Mouse (Mus musculus): ENCODE data around the gene Ptn. TPM values are rescaled to one million over a fixed set of nuclear protein-coding genes. Genes with fewer than 3 reads are reported as not detected.

Gene Ptn
- polyA plus RNA-seq, 1 experiment: 3.1 TPM

DNA sequence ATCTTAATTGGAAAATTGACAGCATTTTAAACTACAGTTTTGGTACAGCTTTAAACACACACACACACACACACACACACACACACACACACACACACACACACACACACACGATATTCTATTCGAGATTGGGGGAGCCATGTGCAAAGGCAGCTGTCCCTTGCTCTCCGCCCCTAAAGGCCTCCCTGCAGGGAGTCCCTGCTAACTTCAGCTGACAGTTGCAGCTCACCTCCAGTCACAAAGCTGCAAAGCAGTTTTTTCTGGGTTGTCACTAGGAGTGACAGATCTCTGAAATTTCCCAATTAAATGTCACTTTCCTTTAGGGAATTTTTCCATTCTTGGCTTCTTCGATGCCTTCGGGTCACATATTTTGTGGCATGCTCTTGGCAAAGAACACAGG is 428 bp upstream of the Ptn start:
- H3K4me2 ChIP-seq (ENCODE audit: low read depth): peak overlapping the region; percentile 80
- H3K27me3 ChIP-seq (ENCODE audit: control insufficient read depth, insufficient read depth, insufficient read length): no peaks in the 10 kb centered on the region
- H3K36me3 ChIP-seq (ENCODE audit: control insufficient read depth, insufficient read depth): no peaks in the 10 kb centered on the region
- no peaks in the 10 kb centered on the region for H3K79me2 ChIP-seq (ENCODE audit: control insufficient read depth, insufficient read depth)
- no peak overlapping the region for H3K4me3 ChIP-seq
- TF ChIP-seq TCF12 (IDR thresholded peaks at IDR 0.05; ENCODE audit: insufficient read depth, poor library complexity, severe bottlenecking): no peak
- TF ChIP-seq MYOD1 (IDR thresholded peaks at IDR 0.05; ENCODE audit: control insufficient read depth in 1 of 3, insufficient read length in 2 of 3, low read depth in 2 of 3): peak in 2 of 3 experiments; percentile 49 to 64
- TF ChIP-seq MYOG (IDR thresholded peaks at IDR 0.05; ENCODE audit: control insufficient read depth in 1 of 3, insufficient read depth in 1 of 3, insufficient read length in 2 of 3, low read depth in 2 of 3): peak in 1 of 3 experiments; percentile 71
- H3ac ChIP-seq (ENCODE audit: control insufficient read depth, insufficient read length): no peak overlapping the region

GRCm38 (mm10) chr6:36809311-36809726 is 701 bp downstream of the Ptn start:
- H3K79me2 ChIP-seq (ENCODE audit: control insufficient read depth, insufficient read depth): no peaks in the 10 kb centered on the region
- H3K4me3 ChIP-seq: no peak overlapping the region
- no peak overlapping the region for H3K4me2 ChIP-seq (ENCODE audit: low read depth)
- H3K27me3 ChIP-seq (ENCODE audit: control insufficient read depth, insufficient read depth, insufficient read length): no peaks in the 10 kb centered on the region
- H3ac ChIP-seq (ENCODE audit: control insufficient read depth, insufficient read length): no peak overlapping the region
- no peaks in the 10 kb centered on the region for H3K36me3 ChIP-seq (ENCODE audit: control insufficient read depth, insufficient read depth)
- TF ChIP-seq MAX (IDR thresholded peaks at IDR 0.05; ENCODE audit: low read depth) (no peak), TCF12 (IDR thresholded peaks at IDR 0.05; ENCODE audit: insufficient read depth, poor library complexity, severe bottlenecking) (no peak), TCF3 (IDR thresholded peaks at IDR 0.05; ENCODE audit: insufficient read length, low read depth) (no peak), MYOD1 (IDR thresholded peaks at IDR 0.05; ENCODE audit: control insufficient read depth in 1 of 3, insufficient read length in 2 of 3, low read depth in 2 of 3) (no peak), CEBPB (IDR thresholded peaks at IDR 0.05; ENCODE audit: insufficient read depth, poor library complexity, severe bottlenecking) (no peak), MYOG (IDR thresholded peaks at IDR 0.05; ENCODE audit: control insufficient read depth in 1 of 3, insufficient read depth in 1 of 3, insufficient read length in 2 of 3, low read depth in 2 of 3) (no peak), SRF (IDR thresholded peaks at IDR 0.05; ENCODE audit: control insufficient read depth, insufficient read length, low read depth) (no peak), POLR2A (IDR thresholded peaks at IDR 0.05; ENCODE audit: insufficient read length, low read depth) (no peak)

DNA sequence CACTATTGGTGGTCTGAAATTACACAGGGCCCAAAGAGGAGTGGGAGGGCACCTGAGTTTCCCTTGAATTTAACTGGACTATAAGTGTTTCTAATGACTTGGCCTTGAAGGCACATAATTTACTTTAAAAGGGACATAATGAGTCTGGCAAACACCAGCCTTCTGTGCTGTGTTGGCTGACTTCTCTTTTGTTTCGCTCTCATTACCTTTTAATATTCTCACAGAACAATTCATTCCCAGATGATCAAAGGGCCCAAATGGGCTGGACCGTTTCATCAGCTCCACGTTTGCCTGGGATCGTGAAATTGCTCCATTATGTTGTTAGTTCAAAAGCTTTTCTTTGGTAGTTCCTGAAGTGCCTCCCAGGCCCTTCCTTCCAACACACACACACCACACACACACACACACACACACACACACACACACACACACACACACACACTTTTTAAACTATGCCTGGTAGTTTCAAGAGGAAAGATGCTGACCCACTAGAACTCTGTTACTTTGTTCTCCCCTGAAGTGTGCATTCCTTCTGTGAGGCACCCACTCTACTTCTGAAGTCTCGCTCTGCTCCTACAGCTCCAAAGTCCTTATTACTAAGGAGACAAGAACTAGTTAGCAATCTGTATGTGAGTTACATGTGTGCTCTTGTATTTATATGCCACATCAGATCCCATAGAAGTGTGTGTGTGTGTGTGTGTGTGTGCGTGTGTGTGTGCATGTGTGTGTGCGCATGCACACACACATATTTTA is 1.5 kb downstream of the Ptn start:
- no peak for TF ChIP-seq E2F4 (IDR thresholded peaks at IDR 0.05; ENCODE audit: insufficient read depth)
- no peak for TF ChIP-seq MAX (IDR thresholded peaks at IDR 0.05; ENCODE audit: low read depth)
- no peak for TF ChIP-seq MYOG (IDR thresholded peaks at IDR 0.05; ENCODE audit: control insufficient read depth in 1 of 3, insufficient read depth in 1 of 3, insufficient read length in 2 of 3, low read depth in 2 of 3)
- TF ChIP-seq MYOD1 (IDR thresholded peaks at IDR 0.05; ENCODE audit: control insufficient read depth in 1 of 3, insufficient read length in 2 of 3, low read depth in 2 of 3): no peak
- TF ChIP-seq REST (IDR thresholded peaks at IDR 0.05; ENCODE audit: insufficient read depth, insufficient read length): no peak
- TF ChIP-seq TCF3 (IDR thresholded peaks at IDR 0.05; ENCODE audit: insufficient read length, low read depth): no peak
- no peak for TF ChIP-seq POLR2A (IDR thresholded peaks at IDR 0.05; ENCODE audit: insufficient read length, low read depth)
- no peak for TF ChIP-seq TCF12 (IDR thresholded peaks at IDR 0.05; ENCODE audit: insufficient read depth, poor library complexity, severe bottlenecking)
- no peak for TF ChIP-seq POLR2AphosphoS2 (IDR thresholded peaks at IDR 0.05; ENCODE audit: insufficient read length, low read depth)
- TF ChIP-seq SRF (IDR thresholded peaks at IDR 0.05; ENCODE audit: control insufficient read depth, insufficient read length, low read depth): no peak
- no peak for TF ChIP-seq USF1 (IDR thresholded peaks at IDR 0.05; ENCODE audit: low read depth)
- no peak for TF ChIP-seq CEBPB (IDR thresholded peaks at IDR 0.05; ENCODE audit: insufficient read depth, poor library complexity, severe bottlenecking)
- no peak overlapping the region for H3K4me3 ChIP-seq
- no peaks in the 10 kb centered on the region for H3K79me2 ChIP-seq (ENCODE audit: control insufficient read depth, insufficient read depth)
- no peaks in the 10 kb centered on the region for H3K36me3 ChIP-seq (ENCODE audit: control insufficient read depth, insufficient read depth)
- no peak overlapping the region for H3ac ChIP-seq (ENCODE audit: control insufficient read depth, insufficient read length)
- no peaks in the 10 kb centered on the region for H3K27me3 ChIP-seq (ENCODE audit: control insufficient read depth, insufficient read depth, insufficient read length)
- H3K4me2 ChIP-seq (ENCODE audit: low read depth): no peak overlapping the region

GRCm38 (mm10) chr6:36806906-36807305 is 3.1 kb downstream of the Ptn start:
- Histone ChIP-seq H3K27me3 (ENCODE audit: control insufficient read depth, insufficient read depth, insufficient read length) (no peaks in the 10 kb centered on the region), H3K4me2 (ENCODE audit: low read depth) (no peak overlapping the region), H3K36me3 (ENCODE audit: control insufficient read depth, insufficient read depth) (no peaks in the 10 kb centered on the region), H3K4me3 (no peak overlapping the region), H3ac (ENCODE audit: control insufficient read depth, insufficient read length) (no peak overlapping the region), H3K79me2 (ENCODE audit: control insufficient read depth, insufficient read depth) (no peaks in the 10 kb centered on the region)
- TF ChIP-seq SRF (IDR thresholded peaks at IDR 0.05; ENCODE audit: control insufficient read depth, insufficient read length, low read depth) (no peak), MYOD1 (IDR thresholded peaks at IDR 0.05; ENCODE audit: control insufficient read depth in 1 of 3, insufficient read length in 2 of 3, low read depth in 2 of 3) (no peak), POLR2AphosphoS2 (IDR thresholded peaks at IDR 0.05; ENCODE audit: insufficient read length, low read depth) (no peak)

DNA sequence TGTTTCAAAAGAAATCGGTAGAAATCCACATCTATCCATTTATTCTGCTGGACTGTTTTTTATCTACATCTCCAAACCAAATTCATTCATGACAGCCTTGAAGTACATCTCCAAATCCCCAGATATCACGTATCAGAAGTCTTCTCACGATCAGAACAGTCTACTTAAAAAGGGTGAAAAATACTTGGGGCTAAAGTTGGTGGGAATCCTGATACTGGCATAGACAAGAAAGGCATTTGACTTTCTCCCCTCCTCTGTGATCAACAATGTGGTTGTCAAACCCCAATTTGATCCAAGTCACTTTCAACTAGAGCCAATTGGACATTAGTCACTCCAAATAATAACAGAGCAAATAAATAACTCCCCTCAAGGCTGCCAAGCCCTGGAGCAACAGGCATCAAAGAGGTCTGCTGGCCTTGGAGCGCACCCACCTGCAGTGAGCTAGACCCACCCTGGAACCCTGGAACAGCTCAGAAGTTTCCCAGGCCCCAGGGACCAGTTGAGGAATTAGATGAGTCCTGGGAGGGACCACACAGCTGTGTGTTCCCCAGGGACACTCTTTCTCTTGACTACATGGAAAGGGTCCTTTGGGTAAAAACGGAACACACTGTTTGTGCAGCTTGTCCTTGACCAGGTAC is 9.6 kb downstream of the Ptn start:
- no peaks in the 10 kb centered on the region for H3K36me3 ChIP-seq (ENCODE audit: control insufficient read depth, insufficient read depth)
- no peaks in the 10 kb centered on the region for H3K79me2 ChIP-seq (ENCODE audit: control insufficient read depth, insufficient read depth)
- TF ChIP-seq REST (IDR thresholded peaks at IDR 0.05; ENCODE audit: insufficient read depth, insufficient read length) (no peak), E2F4 (IDR thresholded peaks at IDR 0.05; ENCODE audit: insufficient read depth) (no peak), CEBPB (IDR thresholded peaks at IDR 0.05; ENCODE audit: insufficient read depth, poor library complexity, severe bottlenecking) (no peak), SRF (IDR thresholded peaks at IDR 0.05; ENCODE audit: control insufficient read depth, insufficient read length, low read depth) (no peak), POLR2A (IDR thresholded peaks at IDR 0.05; ENCODE audit: insufficient read length, low read depth) (no peak), USF1 (IDR thresholded peaks at IDR 0.05; ENCODE audit: low read depth) (no peak), MAX (IDR thresholded peaks at IDR 0.05; ENCODE audit: low read depth) (no peak), MYOG (IDR thresholded peaks at IDR 0.05; ENCODE audit: control insufficient read depth in 1 of 3, insufficient read depth in 1 of 3, insufficient read length in 2 of 3, low read depth in 2 of 3) (no peak), MYOD1 (IDR thresholded peaks at IDR 0.05; ENCODE audit: control insufficient read depth in 1 of 3, insufficient read length in 2 of 3, low read depth in 2 of 3) (no peak), POLR2AphosphoS2 (IDR thresholded peaks at IDR 0.05; ENCODE audit: insufficient read length, low read depth) (no peak), TCF3 (IDR thresholded peaks at IDR 0.05; ENCODE audit: insufficient read length, low read depth) (no peak), TCF12 (IDR thresholded peaks at IDR 0.05; ENCODE audit: insufficient read depth, poor library complexity, severe bottlenecking) (no peak)
- H3K4me3 ChIP-seq: no peak overlapping the region
- H3K4me2 ChIP-seq (ENCODE audit: low read depth): no peak overlapping the region
- no peaks in the 10 kb centered on the region for H3K27me3 ChIP-seq (ENCODE audit: control insufficient read depth, insufficient read depth, insufficient read length)
- H3ac ChIP-seq (ENCODE audit: control insufficient read depth, insufficient read length): no peak overlapping the region
